Mouse (Mus musculus): ENCODE results near the gene Gsg1l2.

- TF ChIP-seq CTCF (IDR thresholded peaks at IDR 0.05; ENCODE audit: borderline replicate concordance, insufficient read depth, low read depth, low read length) (no peak), POLR2A (IDR thresholded peaks at IDR 0.05; ENCODE audit: borderline replicate concordance, insufficient read depth, low read length) (no peak)
These were observed 18.1 kb upstream of the Gsg1l2 start for GRCm38 (mm10) chr11:67756287-67756686.
